Mouse (Mus musculus) thymus, postnatal 0 days (tissue): ENCODE data around the gene Klk13. TPM values are rescaled to one million over a fixed set of nuclear protein-coding genes. Genes with fewer than 3 reads are reported as not detected.
A peak's percentile ranks its signal among the peaks of the same experiment; 100 is the strongest.
"Not testable (repeated sequence)": the region's sequence is repeated elsewhere in the genome, so short reads cannot be mapped to it uniquely, and the experiment has no call there.

Experiments used
- DNase-seq: peaks from one replicate; pipeline ENCODE4 v3.0.0-alpha.2; 2015; ENCODE audit warnings: low spot score
- polyA plus RNA-seq: library from polyadenylated mRNA; unstranded; fragments of >200 nt; fragmentation: Nextera tagmentation; extraction: Ambion mirVana; gene quantifications from 2 replicates; pipeline ENCODE4 v1.2.1, GENCODE M21; 2015

The Klk13 gene
- polyA plus RNA-seq = 0.36 and 0.49 TPM in 2 replicates

GRCm38 (mm10) chr7:43712267-43712666 lies at the start of gene Klk13:
Gene Klk13 (plus strand): TSS chr7:43712567.
- no peak for DNase-seq

GRCm38 (mm10) chr7:43662804-43663203 lies 49.6 kb upstream of the Klk13 start:
- no peak for DNase-seq

GRCm38 (mm10) chr7:43667221-43667620 lies 45.1 kb upstream of the Klk13 start:
- not testable (repeated sequence) for DNase-seq

- peak; percentile 56 for DNase-seq
Observed at GRCm38 (mm10) chr7:43668582-43668981, 43.8 kb upstream of the Klk13 start.

GRCm38 (mm10) chr7:43671064-43671808 lies 41.1 kb upstream of the Klk13 start:
- DNase-seq = no peak

GRCm38 (mm10) chr7:43671809-43672580 lies 40.4 kb upstream of the Klk13 start, which contains the start of gene Ctu1:
Gene Ctu1 (plus strand): TSS chr7:43672016.
- DNase-seq = peak; percentile 92

GRCm38 (mm10) chr7:43672581-43673260 lies 39.6 kb upstream of the Klk13 start:
- no peak for DNase-seq

GRCm38 (mm10) chr7:43675091-43675490 lies 37.3 kb upstream of the Klk13 start:
- DNase-seq = no peak

GRCm38 (mm10) chr7:43678517-43678916 lies 33.9 kb upstream of the Klk13 start:
- peak; percentile 16 for DNase-seq

GRCm38 (mm10) chr7:43680960-43681359 lies 31.4 kb upstream of the Klk13 start:
- peak; percentile 53 for DNase-seq

- not testable (repeated sequence) for DNase-seq
Observed at GRCm38 (mm10) chr7:43682511-43682910, 29.9 kb upstream of the Klk13 start.

- no peak for DNase-seq
Observed at GRCm38 (mm10) chr7:43685088-43685487, 27.3 kb upstream of the Klk13 start.

GRCm38 (mm10) chr7:43690118-43690517 lies 22.2 kb upstream of the Klk13 start, which contains the start of gene Klk14:
Gene Klk14 (plus strand): TSS chr7:43690418.
- DNase-seq = no peak

- no peak for DNase-seq
Observed at GRCm38 (mm10) chr7:43710031-43710430, 2.3 kb upstream of the Klk13 start.

GRCm38 (mm10) chr7:43712917-43713316 lies 550 bp downstream of the Klk13 start:
- DNase-seq = no peak

- no peak for DNase-seq
Observed at GRCm38 (mm10) chr7:43713741-43714351, 1.5 kb downstream of the Klk13 start.

- no peak for DNase-seq
Observed at GRCm38 (mm10) chr7:43747788-43748187, 35.4 kb downstream of the Klk13 start.

- DNase-seq = no peak
Observed at GRCm38 (mm10) chr7:43752806-43753205, 40.4 kb downstream of the Klk13 start.

- DNase-seq = no peak
Observed at GRCm38 (mm10) chr7:43766484-43766883, 54.1 kb downstream of the Klk13 start.

GRCm38 (mm10) chr7:43768597-43768996 lies 56.2 kb downstream of the Klk13 start, which contains the start of gene Klk12:
Gene Klk12 (plus strand): TSS chr7:43768897.
- DNase-seq = no peak

GRCm38 (mm10) chr7:43769636-43770035 lies 57.3 kb downstream of the Klk13 start:
- no peak for DNase-seq
